Mouse (Mus musculus): Measurements from ENCODE around the gene Nfia.

GRCm38 (mm10) chr4:97908576-97909147 is 136.1 kb downstream of the Nfia start:
- TF ChIP-seq ZNF384 (IDR thresholded peaks at IDR 0.05; ENCODE audit: low read depth, low read length) (no peak), ZC3H11A (IDR thresholded peaks at IDR 0.05; ENCODE audit: borderline replicate concordance, low read depth, low read length) (no peak), HCFC1 (IDR thresholded peaks at IDR 0.05; ENCODE audit: borderline replicate concordance, insufficient read depth, low read length) (no peak), MAFK (IDR thresholded peaks at IDR 0.05; ENCODE audit: insufficient read depth, low read depth, low read length) (no peak), CHD2 (IDR thresholded peaks at IDR 0.05; ENCODE audit: low read depth, low read length) (no peak)

All from ES-E14 (cell line).